Mouse (Mus musculus) A20 (cell line): Measurements from ENCODE around the gene Lrfn3.

Experiments used
- DNase-seq: peaks from one replicate; pipeline ENCODE4 v3.0.0-alpha.2; 2011; ENCODE audit warnings: low read depth, low spot score

Lrfn3 gene

GRCm38 (mm10) chr7:30314721-30315155 lies 47.8 kb downstream of the Lrfn3 start, which contains the start of gene Syne4:
TSS of gene Syne4 (plus strand) at chr7:30314807.
- DNase-seq, result no peak

- DNase-seq, result no peak
Measured at GRCm38 (mm10) chr7:30313666-30314320, 48.8 kb downstream of the Lrfn3 start.

- no peak for DNase-seq
Measured at GRCm38 (mm10) chr7:30310136-30310535, 52.4 kb downstream of the Lrfn3 start.

GRCm38 (mm10) chr7:30309395-30310129 lies 53.0 kb downstream of the Lrfn3 start:
- no peak for DNase-seq

- peak; percentile 96 for DNase-seq
Measured at GRCm38 (mm10) chr7:30308076-30309005, 54.2 kb downstream of the Lrfn3 start, which contains the start of gene Alkbh6. TSS of gene Alkbh6 (plus strand) at chr7:30308717.

GRCm38 (mm10) chr7:30306083-30306779 lies 56.3 kb downstream of the Lrfn3 start:
- DNase-seq, result peak; percentile 52
